Mouse (Mus musculus): ENCODE results near the gene Gnat1.

GRCm38 (mm10) chr9:107648767-107649166 lies 30.7 kb downstream of the Gnat1 start:
- TF ChIP-seq MAFK (IDR thresholded peaks at IDR 0.05; ENCODE audit: insufficient read depth, low read depth, low read length) (no peak), CHD2 (IDR thresholded peaks at IDR 0.05; ENCODE audit: low read depth, low read length) (no peak)

Data from ES-E14 (cell line).